Mouse (Mus musculus) layer of hippocampus, postnatal 14 days (tissue): ENCODE results near the gene Nop53. TPM values are rescaled to one million over a fixed set of nuclear protein-coding genes. Genes with fewer than 3 reads are reported as not detected.
"Not testable (repeated sequence)": the region's sequence is repeated elsewhere in the genome, so short reads cannot be mapped to it uniquely, and the experiment has no call there.

Source experiments
- DNase-seq, 2 experiments: peaks; one replicate each; pipeline ENCODE4 v3.0.0; 2021 to 2022; ENCODE audit warnings: low spot score in 2 of 2, mixed read lengths in 1 of 2
- total RNA-seq, 2 experiments: library from RNA; stranded (reverse); gene quantifications; 2 replicates each; pipeline ENCODE4 v1.2.3; 2021

The Nop53 gene
- total RNA-seq, 2 experiments from 2014 or later = 109 to 115 TPM

DNA sequence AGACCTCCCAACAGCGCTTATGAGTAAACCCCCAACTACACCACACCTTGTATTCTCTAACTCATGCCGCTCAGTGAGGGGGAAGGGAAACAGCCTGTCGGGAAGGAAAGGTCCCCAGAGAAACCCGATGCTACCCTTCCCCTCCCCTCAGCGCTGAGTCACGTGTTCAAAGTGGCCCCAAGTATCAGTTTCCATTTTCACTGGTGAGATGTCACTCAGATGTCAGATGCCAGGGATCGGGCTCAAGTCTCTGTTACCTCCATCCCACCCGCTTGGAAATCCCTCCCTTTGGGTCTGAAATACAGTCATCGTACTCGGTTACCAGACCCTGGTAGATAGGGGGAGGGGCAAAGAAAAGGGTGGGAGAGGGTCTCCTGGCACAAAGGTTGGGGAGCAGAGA is 24.1 kb downstream of the Nop53 start:
- peak in 1 of 2 experiments; percentile 48 for DNase-seq

DNA sequence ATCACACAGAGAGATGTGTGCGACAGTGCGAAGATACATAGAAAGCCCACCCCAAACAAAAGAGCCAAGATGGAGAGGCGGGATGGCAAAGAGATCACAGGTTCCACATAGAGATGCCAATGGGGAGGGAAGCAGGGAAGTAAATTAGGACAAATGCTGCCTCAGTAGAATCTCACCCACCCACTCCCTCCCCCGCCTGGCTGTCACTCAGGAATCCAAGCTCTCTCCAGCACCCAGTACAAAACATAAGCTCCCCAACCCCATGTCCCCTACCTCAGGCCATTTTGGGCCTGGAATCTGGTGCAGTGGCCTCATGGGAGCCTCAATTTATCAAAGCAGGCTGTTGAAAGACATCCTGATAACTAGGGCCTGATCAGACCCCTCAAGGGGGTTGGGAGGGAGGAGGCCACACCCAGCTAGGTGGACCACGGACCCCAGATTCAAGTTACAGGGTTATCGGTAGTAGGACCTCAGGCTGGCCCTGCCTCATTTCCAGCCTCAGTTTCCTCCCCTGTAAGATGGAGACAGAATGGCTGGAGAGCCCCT is 25.2 kb downstream of the Nop53 start:
- peak in 1 of 2 experiments; percentile 54 for DNase-seq

DNA sequence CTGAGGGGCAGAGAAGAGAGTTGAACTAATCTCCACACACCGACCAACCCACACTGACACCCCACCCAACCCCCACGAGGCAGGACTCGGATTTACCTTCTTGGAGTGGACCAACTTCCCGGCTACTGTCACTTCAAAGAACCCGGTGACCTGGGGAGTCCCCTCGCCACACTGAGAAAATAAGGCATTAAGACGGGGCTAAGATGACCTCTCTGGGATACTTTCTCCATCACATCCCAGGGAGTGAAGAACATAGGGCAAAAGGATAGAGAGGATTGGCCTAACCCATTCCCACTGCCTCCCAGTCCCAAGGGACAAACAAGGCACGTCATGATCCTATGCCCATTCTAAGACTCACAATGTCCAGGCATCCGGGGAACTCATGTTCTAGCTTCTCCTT is 25.9 kb downstream of the Nop53 start:
- DNase-seq = no peak

DNA sequence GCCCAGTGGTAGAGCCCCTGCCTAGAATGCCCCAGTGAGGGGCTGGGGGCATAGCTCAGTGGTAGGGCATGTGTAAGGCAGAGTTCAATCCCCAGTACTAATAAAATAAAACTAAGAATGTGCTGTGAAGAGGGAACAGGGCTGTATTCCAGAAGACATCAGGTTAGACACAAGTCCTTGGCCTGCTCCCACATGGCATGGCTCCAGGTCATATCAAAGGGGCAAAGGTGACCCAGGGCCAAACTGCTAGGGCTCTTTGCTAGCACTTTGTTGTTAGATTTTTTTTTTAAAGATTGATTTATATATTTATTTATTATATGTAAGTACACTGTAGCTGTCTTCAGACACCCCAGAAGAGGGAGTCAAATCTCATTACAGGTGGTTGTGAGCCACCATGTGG is 27.5 kb downstream of the Nop53 start:
- DNase-seq = no peak

DNA sequence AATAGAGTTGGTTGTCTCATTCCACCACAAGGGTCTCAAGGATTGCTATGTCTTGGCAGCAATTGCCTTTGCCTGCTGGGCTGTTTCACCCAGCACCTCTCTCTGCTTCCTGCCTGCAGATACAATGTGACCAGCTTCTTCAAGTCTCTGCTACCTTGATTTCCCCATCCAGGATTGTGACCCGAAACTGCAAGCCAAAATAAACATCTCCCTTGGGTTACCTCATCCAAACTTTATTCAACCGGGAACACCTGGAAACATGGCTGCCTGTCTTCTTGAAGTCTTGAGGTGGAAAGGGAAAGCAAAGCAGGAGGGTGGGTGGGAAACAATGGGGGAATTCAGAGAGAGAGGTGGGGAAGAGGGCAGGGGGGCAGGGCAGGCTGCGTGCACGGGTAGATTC is 28.9 kb downstream of the Nop53 start:
- DNase-seq = no peak

DNA sequence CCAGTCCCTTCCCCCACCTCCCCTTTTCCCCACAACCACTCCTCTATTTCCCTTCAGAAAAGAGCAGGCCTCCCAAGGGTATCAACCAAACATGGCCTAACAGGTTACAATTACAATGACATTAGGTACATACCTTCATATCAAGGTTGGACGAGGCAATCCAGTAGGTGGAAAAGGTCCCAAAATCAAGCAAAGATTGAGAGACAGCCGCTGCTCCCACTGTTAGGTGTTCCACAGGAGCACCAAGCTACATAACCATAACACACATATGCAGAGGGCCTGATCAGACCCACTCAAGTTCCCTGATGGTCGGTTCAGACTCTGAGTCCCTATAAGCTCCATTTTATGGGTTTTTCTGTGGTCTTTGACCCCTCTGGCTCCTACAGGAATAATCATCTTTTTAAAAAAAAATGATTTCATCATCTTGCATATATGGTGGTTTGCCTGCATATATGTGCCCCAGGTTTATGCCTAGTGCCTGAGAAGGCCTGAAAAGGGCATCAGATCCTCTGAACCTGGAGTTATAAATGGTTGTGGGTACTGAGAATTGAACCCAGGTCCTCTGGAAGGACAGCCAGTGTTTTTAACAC is 29.6 kb downstream of the Nop53 start:
- DNase-seq = no peak

DNA sequence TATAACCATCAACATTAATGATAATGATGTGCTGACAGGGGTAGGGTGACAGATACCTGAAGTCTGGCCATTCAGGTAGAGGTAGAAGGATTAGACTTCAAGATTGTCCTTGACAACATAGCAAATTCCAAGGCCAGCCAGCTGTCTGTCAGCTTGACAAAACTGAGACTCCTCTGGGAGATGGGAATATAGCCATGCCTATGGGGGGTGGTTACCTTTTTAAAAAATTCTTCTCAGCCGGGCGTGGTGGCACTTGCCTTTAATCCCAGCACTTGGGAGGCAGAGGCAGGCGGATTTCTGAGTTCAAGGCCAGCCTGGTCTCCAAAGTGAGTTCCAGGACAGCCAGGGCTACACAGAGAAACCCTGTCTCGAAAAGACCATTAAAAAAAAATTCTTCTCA is 30.2 kb downstream of the Nop53 start:
- DNase-seq = not testable (repeated sequence)

DNA sequence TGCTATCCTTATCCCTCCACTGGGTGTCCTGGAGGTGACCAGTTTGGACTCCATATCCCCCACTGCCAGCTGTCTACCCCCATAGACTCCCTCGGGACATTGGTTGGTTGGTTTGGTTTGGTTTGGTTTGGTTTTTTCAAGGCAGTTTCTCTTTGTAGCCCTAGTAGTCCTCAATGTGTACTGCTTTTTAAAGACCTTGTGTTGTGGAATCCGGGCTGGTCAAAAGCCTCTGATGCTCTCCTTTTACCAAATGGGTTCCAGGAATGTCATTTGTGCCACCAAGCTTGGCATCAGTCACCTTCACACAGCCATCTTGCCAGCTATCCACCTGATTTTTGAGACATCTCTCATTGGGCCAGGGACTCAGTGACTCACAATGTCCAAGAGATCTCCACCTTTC is 31.1 kb downstream of the Nop53 start:
- no peak for DNase-seq

DNA sequence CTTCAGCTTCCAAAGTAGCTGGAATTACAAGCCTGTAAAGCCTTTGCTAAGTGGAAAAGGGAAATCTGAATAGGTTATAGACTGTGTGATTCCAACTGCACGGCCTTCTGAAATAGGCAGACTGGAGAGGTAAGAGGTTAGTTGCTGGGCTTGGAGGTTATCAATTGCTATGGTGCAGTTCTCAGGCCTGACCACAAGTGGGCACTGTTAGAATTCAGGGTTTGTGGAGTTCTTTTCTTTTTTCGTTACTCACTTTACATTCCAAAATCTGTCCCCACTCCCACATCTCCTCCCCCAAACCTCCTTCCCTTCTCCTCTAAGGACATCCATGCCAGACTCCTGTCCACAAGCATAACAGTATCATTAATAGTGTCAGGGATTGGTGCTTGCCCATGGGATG is 31.6 kb downstream of the Nop53 start:
- DNase-seq = no peak

DNA sequence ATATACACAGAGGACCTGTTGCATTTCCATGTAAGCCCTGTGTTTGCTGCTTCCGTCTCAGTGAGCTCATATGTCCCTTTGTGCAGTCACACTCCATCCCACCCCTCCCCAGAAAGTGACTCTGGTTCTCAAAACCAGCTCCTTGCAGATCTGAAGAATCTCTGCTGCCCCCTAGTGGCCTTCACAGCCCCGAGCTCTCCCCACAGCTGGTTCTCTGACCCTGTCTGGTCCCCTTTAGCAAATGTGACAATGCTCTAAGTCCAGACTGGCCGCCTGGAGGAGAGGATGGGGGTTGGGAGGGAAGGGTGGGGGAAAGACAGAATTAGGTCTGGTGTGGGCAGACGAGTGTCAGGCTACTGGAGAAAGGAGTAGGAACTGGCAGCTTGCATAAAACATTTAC is 33.7 kb downstream of the Nop53 start:
- DNase-seq = peak; percentile 59 to 71

DNA sequence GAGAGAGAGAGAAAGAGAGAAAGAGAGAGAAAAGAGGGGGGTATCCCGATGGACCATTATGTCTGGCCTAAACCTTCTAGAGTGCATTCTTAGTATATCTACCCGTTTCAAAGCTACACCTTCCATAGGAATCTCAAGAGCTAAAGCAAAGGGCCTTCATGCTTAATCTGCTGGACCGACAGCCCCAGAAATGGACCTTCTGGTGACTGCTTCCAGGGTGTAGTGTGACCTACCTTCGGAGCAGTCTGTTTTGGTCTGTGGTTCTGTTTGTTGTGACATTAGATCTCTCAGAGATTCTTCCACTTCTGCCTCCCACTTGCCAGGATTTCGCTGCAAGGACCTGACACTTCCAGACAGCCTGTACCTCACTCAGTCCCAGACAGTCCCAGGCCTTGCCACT is 35.4 kb downstream of the Nop53 start:
- no peak for DNase-seq

DNA sequence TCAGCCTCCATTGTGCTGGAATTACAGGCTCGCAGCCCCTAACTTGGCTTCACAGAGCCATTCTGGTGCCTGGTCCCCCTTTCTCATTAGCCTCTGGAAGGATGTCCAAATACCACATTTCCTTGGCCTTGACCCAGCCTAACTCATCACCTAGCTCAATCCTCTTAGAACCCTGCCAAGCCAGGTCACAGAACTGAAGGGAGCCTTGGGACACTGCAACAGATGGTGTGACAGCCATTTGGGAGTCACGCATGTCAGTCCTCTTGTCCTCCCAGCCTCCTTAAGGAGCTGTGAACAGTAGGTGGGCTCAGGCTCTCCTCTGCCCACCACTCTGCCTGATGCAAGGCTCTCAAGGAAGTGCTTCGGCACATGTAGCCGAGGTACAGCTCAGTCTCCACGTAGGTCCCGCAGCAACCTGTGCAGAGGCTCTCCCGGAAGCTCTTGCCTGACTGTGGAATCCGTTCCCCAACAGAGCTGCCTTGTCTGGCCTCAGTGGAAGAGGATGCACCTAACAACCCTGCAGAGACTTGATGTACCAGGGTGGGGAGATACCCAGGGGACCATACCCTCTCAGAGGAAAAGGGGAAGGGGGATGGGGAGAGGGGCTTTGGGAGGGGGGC is 37.8 kb downstream of the Nop53 start:
- no peak for DNase-seq

DNA sequence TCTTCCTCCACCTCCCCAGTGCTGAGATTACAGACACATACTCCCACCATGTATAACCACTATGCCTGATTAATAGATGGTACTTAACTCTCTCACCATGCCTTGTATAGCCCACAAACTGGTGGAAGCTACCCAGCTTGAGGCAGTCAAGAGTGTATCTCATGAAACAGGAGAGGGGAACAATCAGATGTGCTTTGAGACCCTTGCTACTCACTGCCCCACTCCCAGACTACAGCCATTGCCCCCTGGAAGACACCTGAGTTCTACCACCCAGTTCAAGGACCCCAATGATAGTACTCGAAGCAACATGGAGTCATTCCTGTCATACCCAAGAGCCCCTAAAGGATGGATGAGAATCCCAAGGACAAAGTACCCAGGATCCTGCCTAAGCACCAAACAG is 39.3 kb downstream of the Nop53 start:
- DNase-seq = no peak

DNA sequence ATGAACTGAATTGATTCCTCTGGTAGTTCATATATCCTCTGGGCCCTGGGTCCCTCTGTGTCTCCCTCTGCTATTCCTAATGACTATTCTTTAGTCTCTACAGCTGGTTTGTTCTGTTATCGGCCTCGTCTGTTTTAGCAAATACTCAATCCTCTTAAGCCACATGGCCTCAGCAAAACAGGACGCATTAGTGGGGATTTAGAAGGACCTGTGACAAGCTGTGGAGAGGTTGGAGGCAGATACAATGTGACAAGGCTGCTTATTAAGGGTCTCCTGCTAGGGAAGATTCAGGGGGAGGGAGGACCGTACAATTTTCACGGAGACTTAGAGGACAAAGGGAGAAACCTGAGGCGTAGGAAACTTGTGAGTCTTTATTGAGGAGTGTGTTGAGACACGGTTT is 40.0 kb downstream of the Nop53 start:
- no peak for DNase-seq

DNA sequence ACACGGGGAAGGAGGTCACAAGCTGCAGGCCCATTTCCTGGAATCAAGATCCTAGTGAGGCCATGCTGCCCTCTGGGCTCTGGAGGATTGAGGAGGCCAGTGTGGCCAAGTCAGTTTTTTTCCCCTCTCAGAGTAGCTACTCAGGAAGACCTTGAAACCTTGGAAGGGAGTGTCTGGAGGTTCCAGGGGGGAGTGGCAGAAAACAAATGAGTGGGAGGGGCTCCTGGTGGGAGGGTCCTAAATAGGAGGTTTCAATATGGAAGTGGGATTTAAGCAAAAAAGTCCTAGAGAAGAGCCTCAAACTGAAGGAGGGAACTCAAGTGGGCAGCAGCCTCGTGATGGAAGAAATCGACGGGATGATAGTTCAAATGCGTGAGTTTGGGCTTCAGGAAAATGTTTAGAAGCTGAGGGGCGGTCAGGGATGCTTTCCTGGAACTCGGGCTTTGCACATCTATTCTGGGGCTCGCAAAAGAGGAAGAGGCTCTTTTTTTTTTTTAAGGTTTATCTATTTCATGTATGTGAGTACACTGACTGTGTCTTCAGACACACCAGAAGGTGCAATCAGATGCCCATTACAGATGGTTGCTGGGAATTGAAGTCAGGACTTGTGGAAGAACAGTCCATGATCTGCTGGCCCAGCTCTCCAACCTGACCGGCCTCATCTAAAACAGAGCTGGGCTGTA is 44.4 kb downstream of the Nop53 start:
- DNase-seq = no peak

DNA sequence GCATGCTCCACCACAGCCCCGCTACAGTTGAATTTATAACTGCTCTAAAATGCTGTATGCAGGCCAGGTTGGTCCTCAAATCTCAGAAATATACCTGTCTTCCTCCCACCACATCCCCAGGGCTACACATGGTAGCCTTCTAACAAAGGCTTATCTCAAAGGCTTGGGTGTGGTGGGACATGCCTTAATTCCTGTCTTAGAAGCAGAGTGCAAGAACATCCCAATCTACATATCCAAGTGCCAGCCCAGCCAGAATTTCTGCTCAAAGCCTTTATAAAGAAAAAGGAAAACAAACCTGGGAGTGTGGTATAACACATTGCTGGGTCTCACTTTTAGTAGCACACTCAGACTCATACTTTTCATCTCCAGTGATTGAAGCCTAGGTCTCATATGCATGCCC is 51.6 kb downstream of the Nop53 start:
- DNase-seq = no peak

Other genes with a start within 250 kb of the Nop53 start
- not detected for gene Obox5, start 195.9 kb downstream of the Nop53 start, total RNA-seq
- not detected for gene Obox6, start 106.4 kb downstream of the Nop53 start, total RNA-seq
- not detected for gene Crx, start 66.1 kb downstream of the Nop53 start, total RNA-seq
- under 1 TPM in 1 of 2 experiments, not detected in 1; 0.16 TPM for gene Crxos, start 63.5 kb downstream of the Nop53 start, total RNA-seq
- 1,000 to 10,000 TPM; 1,721 to 1,761 TPM for gene Selenow, start 23.7 kb downstream of the Nop53 start, total RNA-seq
- gene Ehd2, start 21.5 kb upstream of the Nop53 start, total RNA-seq = 1 to 10 TPM; 7.0 to 9.3 TPM
- gene Bicra, start 101.8 kb upstream of the Nop53 start, total RNA-seq = 10 to 100 TPM; 18.7 to 19.4 TPM
- under 1 TPM; 0.46 to 0.50 TPM for gene Zfp541, start 115.7 kb upstream of the Nop53 start, total RNA-seq
- gene Napa, start 152.4 kb upstream of the Nop53 start, total RNA-seq = 100 to 1,000 TPM; 240 to 259 TPM
- gene Kptn, start 173.8 kb upstream of the Nop53 start, total RNA-seq = 10 to 100 TPM; 30.3 to 38.6 TPM
- gene Slc8a2, start 183.8 kb upstream of the Nop53 start, total RNA-seq = 100 to 1,000 TPM; 335 to 349 TPM
- gene Meis3, start 229.0 kb upstream of the Nop53 start, total RNA-seq = 10 to 100 TPM; 38.0 to 42.5 TPM